Mouse (Mus musculus) C2C12 (cell line): ENCODE measurements around the gene Btn2a2.

Source experiments
- CEBPB ChIP-seq: IDR thresholded peaks from one replicate; pipeline ENCODE4 v1.6.1; 2011; ENCODE audit warnings: low read depth, mild to moderate bottlenecking, control low read depth, moderate library complexity
- CTCF ChIP-seq: IDR thresholded peaks from one replicate; pipeline ENCODE4 v1.5.1; 2011; ENCODE audit not compliant: control insufficient read depth, insufficient read depth, insufficient read length
- MYOD1 ChIP-seq: IDR thresholded peaks from one replicate; pipeline ENCODE4 v1.6.1; 2011; ENCODE audit warnings: low read depth; ENCODE audit not compliant: control insufficient read depth, insufficient read length
- USF1 ChIP-seq: IDR thresholded peaks from one replicate; pipeline ENCODE4 v1.6.1; 2011; ENCODE audit warnings: low read depth, mild to moderate bottlenecking, control low read depth, moderate library complexity

- no peak for TF ChIP-seq CTCF
- no peak for TF ChIP-seq CEBPB
- no peak for TF ChIP-seq USF1
- no peak for TF ChIP-seq MYOD1
These were observed 39.9 kb downstream of the Btn2a2 start for GRCm38 (mm10) chr13:23448758-23449157.
